Mouse (Mus musculus) thymus, postnatal 10 days (tissue): ENCODE measurements around the gene Olfr763.
"Not testable (repeated sequence)": the region's sequence is repeated elsewhere in the genome, so short reads cannot be mapped to it uniquely, and the experiment has no call there.

Experiments
- DNase-seq, 2 experiments: peaks; one replicate each; pipeline ENCODE4 v3.0.0; 2021; ENCODE audit warnings: low spot score in 2 of 2

The Olfr763 gene

DNA sequence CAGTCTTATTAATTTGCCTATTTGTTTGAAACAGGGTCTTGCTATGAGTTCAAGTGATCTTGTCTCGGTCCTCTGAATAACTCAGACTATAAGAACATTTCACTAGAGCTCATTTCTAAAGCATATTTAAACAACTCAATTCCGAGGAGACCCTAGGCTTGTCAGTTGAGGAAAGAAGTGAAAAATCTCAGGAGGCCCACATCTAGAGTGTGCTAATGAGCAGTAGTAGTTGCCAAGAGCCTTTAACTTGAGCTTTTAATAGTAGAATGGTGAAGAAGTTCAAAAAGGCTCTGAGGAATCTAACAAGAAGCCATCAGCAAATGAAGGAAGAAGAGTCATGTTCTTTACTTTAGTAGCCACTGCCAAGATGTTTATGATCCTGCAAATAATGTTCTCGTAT is 29.2 kb downstream of the Olfr763 start, which contains the start of gene Olfr764-ps1:
Olfr764-ps1 (minus strand) TSS at position 101 of the 400 bp plus-strand sequence.
- no peak for DNase-seq

DNA sequence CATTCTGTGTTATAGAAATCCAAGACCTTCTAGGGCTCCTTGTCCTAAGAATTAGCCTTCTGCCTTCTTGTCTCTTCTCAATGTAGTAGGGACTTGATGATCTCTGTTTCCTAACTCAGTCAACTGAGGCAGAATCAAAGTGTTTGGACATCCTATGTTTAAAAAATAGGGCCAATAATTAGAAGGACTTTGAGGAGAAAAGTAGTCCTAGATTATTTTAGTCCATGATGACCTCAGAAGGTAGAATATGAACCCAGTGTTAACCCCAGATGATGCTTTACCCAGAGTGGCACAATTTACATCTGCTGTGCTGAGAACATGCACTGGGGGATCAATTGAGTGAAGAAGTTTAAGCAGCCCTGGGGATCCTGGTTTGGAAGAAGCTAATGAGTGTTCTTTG is 39.3 kb downstream of the Olfr763 start, which contains the start of gene Olfr765:
Olfr765 (minus strand) TSS at position 101 of the 400 bp plus-strand sequence.
- DNase-seq: not testable (repeated sequence)
